Mouse (Mus musculus) embryonic facial prominence, embryonic 11.5 days (tissue): ENCODE measurements around the gene Col6a2. TPM values are rescaled to one million over a fixed set of nuclear protein-coding genes. Genes with fewer than 3 reads are reported as not detected.

Experiments
- ATAC-seq: fragments of 200-750 bp; cut with Nextera tagmentation; replicated peaks from 2 replicates; pipeline ENCODE4 v1.8.0; 2017; ENCODE audit warnings: low read depth; ENCODE audit not compliant: insufficient number of reproducible peaks, low FRiP score, low TSS enrichment
- DNase-seq: peaks from one replicate; pipeline ENCODE4 v3.0.0-alpha.2; 2015; ENCODE audit warnings: low spot score
- H3K27ac ChIP-seq: fragments of 300-500 bp; sonication (generic); replicated peaks from 2 replicates; pipeline ENCODE4 v1.5.1; 2014; ENCODE audit warnings: mild to moderate bottlenecking, low read depth, low read length, control low read depth
- H3K27me3 ChIP-seq: fragments of 300-500 bp; sonication (generic); 2 replicates; pipeline ENCODE4 v1.6.1; 2014; ENCODE audit warnings: mild to moderate bottlenecking, low read length, moderate library complexity, mixed read lengths; ENCODE audit not compliant: control insufficient read depth, insufficient read depth
- H3K36me3 ChIP-seq: fragments of 300-500 bp; sonication (generic); replicated peaks from 2 replicates; pipeline ENCODE4 v1.6.1; 2014; ENCODE audit warnings: low read depth, mild to moderate bottlenecking, low read length, moderate library complexity, mixed read lengths; ENCODE audit not compliant: control insufficient read depth, insufficient read depth
- H3K4me1 ChIP-seq: fragments of 300-500 bp; sonication (generic); 2 replicates; pipeline ENCODE4 v1.6.1; 2014; ENCODE audit warnings: low read length, mixed read lengths; ENCODE audit not compliant: control insufficient read depth, insufficient read depth
- H3K4me2 ChIP-seq: fragments of 300-500 bp; sonication (generic); 2 replicates; pipeline ENCODE4 v1.6.1; 2014; ENCODE audit warnings: low read depth, mild to moderate bottlenecking, control low read depth, low read length, moderate library complexity
- H3K4me3 ChIP-seq: fragments of 300-500 bp; sonication (generic); 2 replicates; pipeline ENCODE4 v1.5.1; 2014; ENCODE audit warnings: low read depth, low read length, control low read depth
- H3K9ac ChIP-seq: fragments of 300-500 bp; sonication (generic); replicated peaks from 2 replicates; pipeline ENCODE4 v1.6.1; 2014; ENCODE audit warnings: mild to moderate bottlenecking, control low read depth, low read length
- H3K9me3 ChIP-seq: fragments of 300-500 bp; sonication (generic); replicated peaks from 2 replicates; pipeline ENCODE4 v1.6.1; 2016; ENCODE audit warnings: mild to moderate bottlenecking, low read length, inconsistent platforms, mixed read lengths; ENCODE audit not compliant: control insufficient read depth
- WGBS: fragments of 180-500 bp; shearing (Covaris S2); extraction: QIAGEN DNeasy Blood & Tissue Kit; methylation state at CpG from one replicate; pipeline ENCODE4 v1.1.7; 2014; 5-methylcytosine and 5-hydroxymethylcytosine counted together
- polyA plus RNA-seq: library from polyadenylated mRNA; unstranded; fragments of >200 nt; fragmentation: Nextera tagmentation; extraction: Ambion mirVana; gene quantifications from 2 replicates; pipeline ENCODE4 v1.2.1, GENCODE M21; 2014

Gene Col6a2
- polyA plus RNA-seq, 1 experiment from 2014 or later, result 14.0 TPM

- Histone ChIP-seq H3K27me3 (no peaks in the 10 kb centered on the region), H3K4me3 (no peak overlapping the region), H3K4me1 (no peaks in the 10 kb centered on the region), H3K4me2 (no peak overlapping the region), H3K9ac (no peak overlapping the region), H3K9me3 (no peaks in the 10 kb centered on the region), H3K27ac (peak overlapping the region; percentile 63), H3K36me3 (no peaks in the 10 kb centered on the region)
- DNase-seq, result peak; percentile 66
- ATAC-seq, result 0 out of 2 replicates have a peak, but pooled peaks have one; percentile 29
- 68% methylated on average over 11 of the region's 11 CpGs for WGBS
Observed at GRCm38 (mm10) chr10:76653345-76654336, 30.2 kb upstream of the Col6a2 start.

DNA sequence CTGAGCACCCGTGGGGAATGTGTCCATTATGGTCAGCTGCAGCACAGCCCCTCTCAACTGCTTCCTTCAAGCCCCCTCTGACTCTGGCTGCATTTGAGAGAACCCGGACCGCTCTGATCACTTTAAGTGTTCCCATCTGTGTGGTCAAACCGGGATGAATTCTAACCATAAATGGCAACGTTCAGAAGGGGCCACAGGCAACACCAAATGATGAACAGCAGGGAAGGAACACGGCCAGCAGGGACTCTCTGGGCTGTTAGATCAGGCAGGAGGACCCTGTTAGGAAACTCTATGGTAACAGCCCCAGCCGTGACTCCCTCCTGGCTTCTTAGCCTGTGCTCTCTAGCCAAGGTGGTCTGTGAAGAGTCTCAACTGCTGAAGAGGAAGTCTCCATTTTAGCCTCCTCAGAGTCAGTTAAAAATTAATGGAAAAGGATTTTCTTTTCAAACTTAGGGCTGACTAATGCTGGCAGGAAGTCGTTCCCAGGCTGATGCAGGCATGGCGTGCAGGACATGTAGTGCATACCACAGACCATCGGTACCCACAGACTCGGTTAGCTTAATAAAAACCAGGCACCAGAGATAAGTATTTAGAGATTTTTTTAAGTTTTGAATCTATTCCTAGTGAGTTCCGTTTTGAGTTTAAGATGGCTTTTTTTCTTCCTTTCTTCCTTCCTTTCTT, 27.4 kb upstream of the Col6a2 start:
- 33% methylated on average over 12 of the region's 12 CpGs for WGBS
- DNase-seq (peak; percentile 78), ATAC-seq (0 out of 2 replicates have a peak, but pooled peaks have one; percentile 60)
- H3K36me3 ChIP-seq, result no peaks in the 10 kb centered on the region
- H3K9ac ChIP-seq, result no peak overlapping the region
- H3K27me3 ChIP-seq, result no peaks in the 10 kb centered on the region
- 0 out of 2 replicates have a peak overlapping the region, but pooled peaks have one; percentile 10 for H3K4me2 ChIP-seq
- no peak overlapping the region for H3K4me3 ChIP-seq
- peak overlapping the region; percentile 75 for H3K27ac ChIP-seq
- no peaks in the 10 kb centered on the region for H3K4me1 ChIP-seq
- no peaks in the 10 kb centered on the region for H3K9me3 ChIP-seq

DNA sequence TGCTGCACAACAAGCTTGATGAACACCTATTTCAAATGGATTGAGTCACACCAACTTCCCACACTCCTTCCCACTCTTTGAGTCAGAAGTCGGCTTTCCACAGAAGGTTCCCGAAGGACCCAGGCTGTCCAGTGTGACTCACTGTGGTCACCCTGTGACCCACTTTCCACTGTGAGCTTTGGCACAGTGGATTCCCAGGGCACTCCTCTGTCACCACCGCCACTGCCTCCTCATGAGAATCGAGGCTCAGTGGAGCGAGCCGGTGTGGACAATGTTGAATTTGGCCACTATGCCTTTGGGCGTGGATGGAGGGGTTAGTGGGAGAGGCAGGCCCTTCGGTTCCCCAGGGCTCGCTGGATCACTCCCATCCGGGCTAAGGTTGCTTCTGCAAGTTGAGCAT, 25.3 kb upstream of the Col6a2 start:
- no peak for DNase-seq
- no peaks in the 10 kb centered on the region for H3K27me3 ChIP-seq
- H3K4me2 ChIP-seq, result no peak overlapping the region
- H3K36me3 ChIP-seq, result no peaks in the 10 kb centered on the region
- no peak overlapping the region for H3K4me3 ChIP-seq
- ATAC-seq, result no peak
- 90% methylated on average over 10 of the region's 10 CpGs for WGBS
- no peak overlapping the region for H3K9ac ChIP-seq
- H3K9me3 ChIP-seq, result no peaks in the 10 kb centered on the region
- H3K27ac ChIP-seq, result no peak overlapping the region
- H3K4me1 ChIP-seq, result no peaks in the 10 kb centered on the region

GRCm38 (mm10) chr10:76647390-76647789, 24.0 kb upstream of the Col6a2 start:
- no peak overlapping the region for H3K4me3 ChIP-seq
- ATAC-seq (no peak), DNase-seq (no peak)
- no peaks in the 10 kb centered on the region for H3K27me3 ChIP-seq
- H3K9ac ChIP-seq, result no peak overlapping the region
- H3K9me3 ChIP-seq, result no peaks in the 10 kb centered on the region
- no peaks in the 10 kb centered on the region for H3K36me3 ChIP-seq
- WGBS, result 69% methylated on average over 3 of the region's 3 CpGs
- no peak overlapping the region for H3K27ac ChIP-seq
- H3K4me1 ChIP-seq, result no peaks in the 10 kb centered on the region
- no peak overlapping the region for H3K4me2 ChIP-seq

GRCm38 (mm10) chr10:76645686-76646085, 22.3 kb upstream of the Col6a2 start:
- no peak overlapping the region for H3K4me2 ChIP-seq
- no peak overlapping the region for H3K4me3 ChIP-seq
- DNase-seq (no peak), ATAC-seq (no peak)
- WGBS, result 80% methylated on average over 4 of the region's 4 CpGs
- H3K9me3 ChIP-seq, result no peaks in the 10 kb centered on the region
- no peaks in the 10 kb centered on the region for H3K4me1 ChIP-seq
- H3K27ac ChIP-seq, result no peak overlapping the region
- no peaks in the 10 kb centered on the region for H3K27me3 ChIP-seq
- no peaks in the 10 kb centered on the region for H3K36me3 ChIP-seq
- no peak overlapping the region for H3K9ac ChIP-seq

DNA sequence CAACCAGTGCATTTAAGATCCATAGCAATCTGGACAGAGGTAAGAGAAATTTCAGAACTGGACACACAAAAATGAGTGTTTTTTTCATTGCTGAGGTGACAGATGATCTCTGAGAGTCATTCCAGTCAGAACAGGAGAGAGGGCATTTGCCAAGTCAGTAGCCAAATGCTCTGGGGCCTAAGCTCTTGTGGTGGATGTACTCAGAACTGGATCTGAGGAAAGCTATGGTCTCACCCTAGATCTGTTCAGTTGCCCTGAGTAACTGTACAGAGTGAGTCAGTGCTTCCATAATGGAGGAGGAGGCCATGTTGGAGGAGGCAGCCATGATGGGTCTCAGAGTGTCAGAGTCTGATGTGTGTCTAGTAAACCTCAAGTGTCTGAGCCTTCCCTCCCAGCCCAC, 21.6 kb upstream of the Col6a2 start:
- Histone ChIP-seq H3K4me1 (no peaks in the 10 kb centered on the region), H3K4me2 (no peak overlapping the region), H3K27ac (no peak overlapping the region), H3K36me3 (no peaks in the 10 kb centered on the region), H3K27me3 (no peaks in the 10 kb centered on the region), H3K9me3 (no peaks in the 10 kb centered on the region), H3K4me3 (no peak overlapping the region), H3K9ac (no peak overlapping the region)
- DNase-seq (no peak), ATAC-seq (no peak)

DNA sequence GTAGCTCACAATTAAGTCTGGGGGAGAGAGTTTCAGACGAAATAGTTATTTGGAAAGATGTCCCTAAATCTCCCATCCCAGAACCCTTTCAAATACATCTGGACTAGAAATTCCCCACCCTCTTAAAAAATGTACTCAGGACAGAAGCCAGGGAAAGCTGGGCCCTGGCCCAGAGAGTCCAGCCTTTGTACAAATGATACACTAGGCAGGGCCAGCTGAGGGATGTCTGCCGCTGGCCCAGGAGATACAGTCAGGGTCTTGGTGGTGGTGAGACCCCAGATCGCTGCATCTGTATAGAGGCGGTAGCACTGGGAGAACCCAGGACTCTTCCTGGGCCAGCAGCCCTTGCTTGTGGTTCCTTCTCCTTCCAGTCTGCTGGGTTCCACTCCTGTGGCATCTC, 20.6 kb upstream of the Col6a2 start:
- ATAC-seq, result no peak

GRCm38 (mm10) chr10:76643446-76643845, 20.0 kb upstream of the Col6a2 start:
- Histone ChIP-seq H3K9me3 (no peaks in the 10 kb centered on the region), H3K4me2 (no peak overlapping the region), H3K36me3 (no peaks in the 10 kb centered on the region), H3K4me3 (no peak overlapping the region), H3K4me1 (no peaks in the 10 kb centered on the region), H3K9ac (no peak overlapping the region), H3K27ac (no peak overlapping the region), H3K27me3 (no peaks in the 10 kb centered on the region)
- no peak for ATAC-seq
- 75% methylated on average over 9 of the region's 9 CpGs for WGBS
- DNase-seq, result no peak

More for the DNA sequence above, 20.6 kb upstream of the Col6a2 start:
- H3K36me3 ChIP-seq, result no peaks in the 10 kb centered on the region
- H3K27ac ChIP-seq, result no peak overlapping the region
- H3K27me3 ChIP-seq, result no peaks in the 10 kb centered on the region
- 91% methylated on average over 4 of the region's 4 CpGs for WGBS
- no peaks in the 10 kb centered on the region for H3K9me3 ChIP-seq
- no peak for DNase-seq
- H3K4me1 ChIP-seq, result no peaks in the 10 kb centered on the region
- no peak overlapping the region for H3K4me2 ChIP-seq
- H3K9ac ChIP-seq, result no peak overlapping the region
- no peak overlapping the region for H3K4me3 ChIP-seq
